Mouse (Mus musculus): ENCODE data around the gene Clip2. TPM values are rescaled to one million over a fixed set of nuclear protein-coding genes. Genes with fewer than 3 reads are reported as not detected.

Gene Clip2
- polyA plus RNA-seq, 1 experiment = 115 TPM

GRCm38 (mm10) chr5:134560450-134561171, 8.4 kb upstream of the Clip2 start:
- TF ChIP-seq CTCF (IDR thresholded peaks at IDR 0.05; ENCODE audit: borderline replicate concordance, extremely low read depth, insufficient read depth, insufficient read length) (no peak), POLR2A (IDR thresholded peaks at IDR 0.05; ENCODE audit: borderline replicate concordance, extremely low read depth, insufficient read depth, insufficient read length, poor library complexity, severe bottlenecking) (no peak)
- no peak for DNase-seq (ENCODE audit: low read depth)

GRCm38 (mm10) chr5:134560071-134560449, 7.8 kb upstream of the Clip2 start, which contains the start of gene Syna:
TSS of gene Syna (minus strand) at chr5:134560171.
- no peak for DNase-seq (ENCODE audit: low read depth)
- TF ChIP-seq CTCF (IDR thresholded peaks at IDR 0.05; ENCODE audit: borderline replicate concordance, extremely low read depth, insufficient read depth, insufficient read length) (no peak), POLR2A (IDR thresholded peaks at IDR 0.05; ENCODE audit: borderline replicate concordance, extremely low read depth, insufficient read depth, insufficient read length, poor library complexity, severe bottlenecking) (no peak)

- TF ChIP-seq POLR2A (IDR thresholded peaks at IDR 0.05; ENCODE audit: borderline replicate concordance, extremely low read depth, insufficient read depth, insufficient read length, poor library complexity, severe bottlenecking) (no peak), CTCF (IDR thresholded peaks at IDR 0.05; ENCODE audit: borderline replicate concordance, extremely low read depth, insufficient read depth, insufficient read length) (no peak)
- DNase-seq (ENCODE audit: low read depth) = peak; percentile 90
Measured at GRCm38 (mm10) chr5:134555463-134556164, 3.4 kb upstream of the Clip2 start.

GRCm38 (mm10) chr5:134553951-134554546, 1.8 kb upstream of the Clip2 start:
- no peak for DNase-seq (ENCODE audit: low read depth)
- TF ChIP-seq POLR2A (IDR thresholded peaks at IDR 0.05; ENCODE audit: borderline replicate concordance, extremely low read depth, insufficient read depth, insufficient read length, poor library complexity, severe bottlenecking) (no peak), CTCF (IDR thresholded peaks at IDR 0.05; ENCODE audit: borderline replicate concordance, extremely low read depth, insufficient read depth, insufficient read length) (no peak)

- peak; percentile 81 for DNase-seq (ENCODE audit: low read depth)
- TF ChIP-seq POLR2A (IDR thresholded peaks at IDR 0.05; ENCODE audit: borderline replicate concordance, extremely low read depth, insufficient read depth, insufficient read length, poor library complexity, severe bottlenecking) (no peak), CTCF (IDR thresholded peaks at IDR 0.05; ENCODE audit: borderline replicate concordance, extremely low read depth, insufficient read depth, insufficient read length) (no peak)
Measured at GRCm38 (mm10) chr5:134551233-134552109, 763 bp downstream of the Clip2 start.

GRCm38 (mm10) chr5:134550836-134551232, 1.4 kb downstream of the Clip2 start:
- DNase-seq (ENCODE audit: low read depth) = no peak
- TF ChIP-seq POLR2A (IDR thresholded peaks at IDR 0.05; ENCODE audit: borderline replicate concordance, extremely low read depth, insufficient read depth, insufficient read length, poor library complexity, severe bottlenecking) = no peak
- no peak for TF ChIP-seq CTCF (IDR thresholded peaks at IDR 0.05; ENCODE audit: borderline replicate concordance, extremely low read depth, insufficient read depth, insufficient read length)

- no peak for DNase-seq (ENCODE audit: low read depth)
- TF ChIP-seq POLR2A (IDR thresholded peaks at IDR 0.05; ENCODE audit: borderline replicate concordance, extremely low read depth, insufficient read depth, insufficient read length, poor library complexity, severe bottlenecking) (no peak), CTCF (IDR thresholded peaks at IDR 0.05; ENCODE audit: borderline replicate concordance, extremely low read depth, insufficient read depth, insufficient read length) (no peak)
Measured at GRCm38 (mm10) chr5:134549640-134550168, 2.5 kb downstream of the Clip2 start.

- peak; percentile 35 for DNase-seq (ENCODE audit: low read depth)
- TF ChIP-seq CTCF (IDR thresholded peaks at IDR 0.05; ENCODE audit: borderline replicate concordance, extremely low read depth, insufficient read depth, insufficient read length) = no peak
- TF ChIP-seq POLR2A (IDR thresholded peaks at IDR 0.05; ENCODE audit: borderline replicate concordance, extremely low read depth, insufficient read depth, insufficient read length, poor library complexity, severe bottlenecking) = no peak
Measured at GRCm38 (mm10) chr5:134548306-134548705, 3.9 kb downstream of the Clip2 start.

GRCm38 (mm10) chr5:134546790-134547189, 5.4 kb downstream of the Clip2 start:
- TF ChIP-seq POLR2A (IDR thresholded peaks at IDR 0.05; ENCODE audit: borderline replicate concordance, extremely low read depth, insufficient read depth, insufficient read length, poor library complexity, severe bottlenecking) (no peak), CTCF (IDR thresholded peaks at IDR 0.05; ENCODE audit: borderline replicate concordance, extremely low read depth, insufficient read depth, insufficient read length) (no peak)
- DNase-seq (ENCODE audit: low read depth) = no peak

- no peak for DNase-seq (ENCODE audit: low read depth)
- peak; percentile 12; the same call in 1 of the 2 replicates for TF ChIP-seq CTCF (IDR thresholded peaks at IDR 0.05; ENCODE audit: borderline replicate concordance, extremely low read depth, insufficient read depth, insufficient read length)
- TF ChIP-seq POLR2A (IDR thresholded peaks at IDR 0.05; ENCODE audit: borderline replicate concordance, extremely low read depth, insufficient read depth, insufficient read length, poor library complexity, severe bottlenecking) = no peak
Measured at GRCm38 (mm10) chr5:134545242-134545629, 7.0 kb downstream of the Clip2 start.
